Mouse (Mus musculus) G1E-ER4 (cell line): ENCODE results near the gene Rbak. TPM values are rescaled to one million over a fixed set of nuclear protein-coding genes. Genes with fewer than 3 reads are reported as not detected.

Source experiments
- GATA1 ChIP-seq: IDR thresholded peaks from one replicate; pipeline ENCODE4 v1.8.0; 2012; ENCODE audit warnings: low read length, inconsistent platforms
- polyA plus RNA-seq: library from polyadenylated mRNA; stranded (reverse); fragments of >175 nt; gene quantifications from 2 replicates; pipeline ENCODE4 v1.2.3, GENCODE M21; 2012

Rbak gene
- polyA plus RNA-seq, result 3.8 and 6.4 TPM in 2 replicates

DNA sequence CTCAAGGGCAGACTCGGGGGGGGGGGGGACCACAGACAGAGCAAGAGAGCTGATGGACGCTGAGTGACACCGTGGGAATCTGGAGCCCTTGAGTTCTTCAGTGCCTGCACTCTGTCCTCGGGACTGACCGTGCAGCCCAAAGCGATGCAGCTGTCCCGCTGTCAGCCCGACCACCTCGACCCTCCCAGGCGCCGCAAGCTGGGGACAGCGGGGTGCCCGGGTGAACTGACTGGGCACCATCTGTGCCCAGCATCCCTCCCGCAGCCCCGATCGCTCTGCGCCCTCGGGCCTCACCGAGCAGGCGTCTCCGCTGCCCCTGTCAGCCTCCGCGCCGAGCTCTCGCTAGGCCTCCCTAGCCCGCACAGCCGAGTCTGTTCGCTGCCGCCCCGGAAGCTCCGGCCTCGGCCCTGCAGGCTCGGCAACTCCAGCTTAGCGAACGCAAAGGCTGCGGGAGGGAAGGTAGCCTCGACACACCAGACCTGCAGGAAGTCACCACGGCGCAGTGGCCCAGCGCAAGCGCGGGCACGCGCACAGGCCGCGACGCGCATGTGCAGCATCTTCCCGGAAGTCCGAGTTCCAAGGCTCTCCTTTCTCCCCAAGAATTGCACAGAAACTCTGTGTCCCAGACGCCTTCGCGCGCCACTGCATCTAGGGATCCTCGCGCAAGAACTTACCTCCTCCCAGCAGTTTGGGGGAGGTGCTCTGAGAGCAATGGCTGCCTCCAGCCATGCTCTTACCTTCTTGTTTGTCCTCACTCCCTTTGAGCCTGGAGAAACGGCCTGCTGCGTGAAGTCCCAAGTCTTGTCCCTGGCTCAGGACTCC is at the start of gene Rbak, which contains the start of gene Spdye4b:
Gene Rbak, minus strand, starts transcription at position 521 of the 822 bp plus-strand sequence.
Gene Spdye4b, plus strand, starts transcription at position 763 of the 822 bp plus-strand sequence.
- TF ChIP-seq GATA1, result no peak

DNA sequence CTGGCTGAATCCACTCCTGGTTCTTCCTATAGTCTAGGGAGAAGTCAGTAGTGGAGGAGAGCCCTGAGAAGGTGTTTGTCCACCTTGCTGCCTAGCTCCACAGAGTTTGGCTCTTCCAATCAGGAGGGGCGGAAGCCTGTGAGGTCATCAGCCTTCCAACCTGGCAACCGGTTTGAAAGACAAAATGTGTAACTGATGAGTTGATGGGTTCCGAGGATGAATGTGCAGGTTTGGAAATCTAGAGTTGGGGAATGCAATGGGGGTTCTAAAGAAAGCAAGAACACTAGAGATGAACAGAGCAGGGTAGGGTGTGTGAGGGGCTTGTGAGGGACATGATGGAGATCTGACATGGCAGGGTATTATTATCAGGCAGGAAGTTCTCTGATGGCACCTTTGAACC is 46.2 kb upstream of the Rbak start, which contains the start of gene Spdye4a:
Gene Spdye4a, minus strand, starts transcription at position 101 of the 400 bp plus-strand sequence.
- no peak for TF ChIP-seq GATA1

DNA sequence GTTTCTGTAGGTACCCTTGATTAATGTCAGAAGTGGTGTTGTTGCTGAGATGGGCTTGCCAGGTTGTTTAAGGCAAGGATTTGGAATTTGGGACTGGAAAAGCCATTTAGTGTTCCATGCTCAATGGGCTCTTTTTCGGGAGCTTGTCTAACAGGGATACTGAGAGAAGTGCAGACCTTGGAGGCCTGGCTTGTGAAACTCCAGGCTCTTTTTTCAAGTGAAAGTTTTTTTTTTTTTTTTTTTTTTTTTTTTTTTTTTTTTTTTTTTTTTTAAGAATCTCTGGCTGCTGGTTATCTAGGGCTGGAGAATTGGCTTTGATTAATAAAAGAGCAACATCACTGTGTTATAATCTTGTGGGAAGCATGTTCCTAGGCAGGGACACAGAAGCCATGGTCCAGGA is 41.7 kb upstream of the Rbak start:
- no peak for TF ChIP-seq GATA1

DNA sequence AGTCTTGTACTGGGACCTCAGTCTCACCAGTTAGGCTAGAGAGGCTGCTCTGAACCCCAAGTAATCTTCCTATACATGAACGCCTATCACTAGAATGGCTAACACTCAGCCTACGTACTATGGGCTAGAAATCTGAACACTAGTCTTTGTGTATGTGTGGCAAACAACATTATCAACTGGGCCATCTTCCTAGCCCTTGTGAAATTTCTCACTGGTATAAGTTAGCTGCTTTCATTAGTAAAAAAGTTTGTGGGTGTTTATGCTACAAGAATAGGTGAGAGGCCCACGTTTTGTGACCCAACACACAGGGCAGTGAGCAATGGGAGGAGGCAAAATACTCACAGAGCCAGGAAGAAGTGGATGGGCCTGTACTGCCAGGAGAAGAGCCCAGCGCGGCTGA is 40.4 kb upstream of the Rbak start:
- no peak for TF ChIP-seq GATA1

GRCm38 (mm10) chr5:143213832-143214231 is 33.3 kb upstream of the Rbak start:
- no peak for TF ChIP-seq GATA1

GRCm38 (mm10) chr5:143205015-143205414 is 24.4 kb upstream of the Rbak start:
- TF ChIP-seq GATA1, result no peak

DNA sequence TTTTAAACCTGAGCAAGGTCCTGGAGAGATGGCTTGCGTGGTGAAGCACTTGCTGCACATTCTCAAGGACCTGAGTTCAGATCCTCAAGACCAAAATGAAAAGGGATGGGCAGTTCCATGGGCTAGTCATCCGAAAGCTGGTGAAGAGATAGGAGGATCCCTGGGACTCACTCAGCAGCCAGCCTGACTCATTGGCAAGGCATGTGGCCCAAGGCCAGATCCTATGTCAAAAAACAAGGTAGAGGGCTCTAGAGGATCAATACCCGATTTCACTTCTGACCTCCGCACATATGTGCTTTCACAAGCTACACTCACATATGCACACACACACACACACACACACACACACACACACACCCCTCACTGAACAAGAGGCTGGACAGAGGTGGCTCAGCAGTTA is 15.9 kb upstream of the Rbak start:
- TF ChIP-seq GATA1, result no peak

DNA sequence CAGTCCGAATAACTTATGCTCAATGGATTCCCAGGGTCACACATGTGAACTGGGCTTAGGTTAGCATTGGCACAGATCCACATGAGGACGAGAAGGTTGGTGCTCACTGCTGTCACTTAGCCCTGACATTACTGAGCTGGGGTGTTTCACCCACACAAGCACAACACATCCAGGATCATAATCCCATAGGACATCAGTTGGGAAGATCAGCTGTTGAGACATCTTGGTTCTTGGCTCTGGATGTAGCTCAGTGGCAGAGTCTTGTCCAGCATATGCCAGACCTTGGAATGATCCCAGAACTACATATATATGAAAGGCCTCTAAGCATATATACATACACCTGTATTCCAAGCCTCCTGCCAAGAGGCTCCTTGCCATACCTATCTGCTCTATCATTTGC is 14.6 kb upstream of the Rbak start:
- no peak for TF ChIP-seq GATA1

DNA sequence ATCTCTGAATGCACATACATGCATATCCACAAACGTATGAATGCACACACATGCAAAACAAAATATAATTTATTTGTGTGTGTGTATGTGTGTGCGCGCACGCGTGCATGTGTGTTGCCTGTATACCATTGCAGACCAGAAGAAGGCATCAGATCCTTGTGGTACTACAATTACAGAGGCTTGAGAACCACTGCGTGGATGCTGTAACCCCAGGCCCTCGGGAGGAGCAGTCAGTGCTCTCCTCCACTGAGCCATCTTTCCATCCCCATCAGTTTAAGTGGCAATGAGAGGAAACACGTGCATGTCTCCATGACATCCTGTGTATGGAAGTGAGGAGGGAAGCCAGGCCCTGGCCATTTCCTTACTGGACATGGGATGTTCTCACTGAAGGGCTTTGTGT is 12.2 kb upstream of the Rbak start:
- TF ChIP-seq GATA1, result no peak

GRCm38 (mm10) chr5:143179179-143179578 is 1.4 kb downstream of the Rbak start:
- no peak for TF ChIP-seq GATA1

- TF ChIP-seq GATA1, result no peak
Observed at GRCm38 (mm10) chr5:143177541-143178200, 2.9 kb downstream of the Rbak start.

GRCm38 (mm10) chr5:143175970-143176369 is 4.6 kb downstream of the Rbak start:
- TF ChIP-seq GATA1, result no peak

- TF ChIP-seq GATA1, result no peak
Observed at GRCm38 (mm10) chr5:143165508-143166070, 15.0 kb downstream of the Rbak start.

DNA sequence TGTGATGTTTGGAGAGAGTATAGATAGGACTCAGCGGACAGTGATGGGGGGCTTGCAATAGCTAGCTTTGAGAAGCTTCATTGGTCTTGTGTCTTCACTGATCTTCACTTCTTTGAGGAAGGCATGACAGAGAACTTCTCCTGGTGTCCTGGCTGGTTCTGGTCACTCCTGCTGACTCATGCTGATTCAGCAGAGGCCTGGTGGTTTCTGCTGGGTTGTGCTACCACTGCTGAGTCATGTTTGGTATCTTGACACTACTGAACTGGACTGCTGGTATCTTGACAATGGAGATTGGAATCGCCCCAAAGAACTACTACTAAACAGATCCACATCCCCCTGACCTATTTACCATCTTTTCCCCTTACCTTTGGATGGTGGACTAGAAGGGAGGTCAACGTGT is 25.0 kb downstream of the Rbak start:
- no peak for TF ChIP-seq GATA1

DNA sequence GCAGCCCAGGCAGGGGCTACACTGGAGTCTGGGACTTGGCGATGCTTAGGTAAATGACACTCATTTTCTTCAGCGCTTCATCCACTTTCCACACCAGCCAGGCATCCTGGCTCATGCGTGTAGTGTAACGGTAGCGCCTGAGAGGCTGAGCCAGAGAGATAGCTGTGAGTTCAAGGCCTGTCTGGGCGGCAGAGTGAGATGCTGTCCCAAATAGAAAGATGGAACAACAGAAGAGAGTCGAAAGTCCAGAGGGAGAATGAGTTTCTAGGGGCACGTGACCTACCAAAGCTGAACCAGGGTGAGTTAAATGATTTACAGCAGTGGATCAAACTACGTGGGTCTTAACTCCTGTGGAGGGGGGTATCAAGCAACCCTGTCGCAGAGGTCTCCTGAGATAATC is 26.8 kb downstream of the Rbak start:
- TF ChIP-seq GATA1, result no peak

GRCm38 (mm10) chr5:143150044-143150443 is 30.5 kb downstream of the Rbak start:
- TF ChIP-seq GATA1, result no peak
